Comparison of ENCODE assay signal across 12 mouse cellular contexts in the genomic region with DNA sequence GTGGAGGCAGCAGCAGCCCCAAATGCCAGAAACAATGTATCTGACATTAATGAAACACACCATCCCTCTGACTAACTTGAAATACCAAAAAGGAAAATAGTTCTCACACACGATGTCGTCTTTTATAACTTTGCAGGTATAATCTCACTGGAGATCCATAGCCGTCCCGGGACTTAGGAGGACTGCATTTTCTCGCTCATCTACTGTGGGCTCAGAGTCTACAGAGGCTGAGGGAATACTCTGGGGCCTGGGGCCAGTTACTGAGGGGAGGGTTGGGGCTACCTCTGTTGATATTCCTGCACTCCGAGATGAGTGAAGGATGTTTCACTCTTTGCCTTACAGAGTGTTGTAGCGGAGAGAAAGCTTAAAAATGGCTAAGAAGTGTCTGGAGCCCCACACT. TPM values are rescaled to one million over a fixed set of nuclear protein-coding genes. Genes with fewer than 3 reads are reported as not detected.
DNase-seq lines count a peak whose midpoint lies in the region; ATAC-seq lines count a peak whose summit lies in the region.
"Had no signal": no experiment of that assay in that cellular context is flagged by ENCODE, and none has a peak within 500 bp of the region (broad histone marks: within the 10 kb centered on the region; RNA-seq: fewer than 3 reads in every experiment).

No protein-coding gene starts in this region.

- 0 out of 4 replicates have a peak, but pooled peaks cover 0 to 4% of the 10 kb centered on the region in 2 experiments for H3K4me1 ChIP-seq in heart, embryonic 14.5 days (ENCODE audit: control insufficient read depth in 2 of 2, insufficient read depth in 2 of 2, low read length in 2 of 2)
- H3K4me1 ChIP-seq in embryonic facial prominence, embryonic 11.5 days (ENCODE audit: control insufficient read depth, insufficient read depth, low read length): no peaks in the 10 kb centered on the region
- peaks cover 27% of the 10 kb centered on the region for H3K4me1 ChIP-seq in hindbrain, embryonic 13.5 days (replicated peaks)
- H3K4me1 ChIP-seq in midbrain, embryonic 14.5 days (ENCODE audit: control insufficient read depth, insufficient read depth, low read length): 0 out of 2 replicates have a peak, but pooled peaks cover 5% of the 10 kb centered on the region
- H3K4me1 ChIP-seq: liver, embryonic 15.5 days had no signal

- DNase-seq in heart, adult 18-20 months: no peak
- DNase-seq in embryonic facial prominence, embryonic 11.5 days (ENCODE audit: low spot score): no peak
- DNase-seq in midbrain, embryonic 14.5 days: peak; percentile 24
- DNase-seq in yolk sac, embryonic 10.5 days (ENCODE audit: low spot score): no peak
- DNase-seq in cerebellum, postnatal 14 days: no peak
- DNase-seq: cerebellum, adult 8-10 months; gastrocnemius, postnatal 10 days had no signal

- no peaks in the 10 kb centered on the region for H3K36me3 ChIP-seq in heart, embryonic 14.5 days (ENCODE audit: control insufficient read depth, insufficient read depth, low read length)
- no peaks in the 10 kb centered on the region for H3K36me3 ChIP-seq in embryonic facial prominence, embryonic 11.5 days (replicated peaks; ENCODE audit: control insufficient read depth, insufficient read depth, low read depth, low read length)
- H3K36me3 ChIP-seq in hindbrain, embryonic 13.5 days: no peaks in the 10 kb centered on the region
- H3K36me3 ChIP-seq in midbrain, embryonic 14.5 days (ENCODE audit: control insufficient read depth, insufficient read depth, low read length): no peaks in the 10 kb centered on the region
- H3K36me3 ChIP-seq: liver, embryonic 15.5 days had no signal

- WGBS in heart, embryonic 14.5 days: 29% methylated on average over 7 of the region's 7 CpGs
- 15% methylated on average over 7 of the region's 7 CpGs for WGBS in embryonic facial prominence, embryonic 11.5 days
- WGBS in hindbrain, embryonic 13.5 days: 26% methylated on average over 7 of the region's 7 CpGs
- 12% methylated on average over 7 of the region's 7 CpGs for WGBS in midbrain, embryonic 14.5 days

- peak overlapping the region in 1 of 2 experiments; percentile 84; a peak in 1 of 4 replicates for H3K27ac ChIP-seq in heart, embryonic 14.5 days (replicated peaks in 1 of 2; ENCODE audit: control insufficient read depth in 1 of 2, insufficient read depth in 1 of 2, low read depth in 2 of 2, low read length in 2 of 2)
- no peak overlapping the region for H3K27ac ChIP-seq in embryonic facial prominence, embryonic 11.5 days (replicated peaks; ENCODE audit: low read depth, low read length)
- H3K27ac ChIP-seq in hindbrain, embryonic 13.5 days: no peak overlapping the region
- no peak overlapping the region for H3K27ac ChIP-seq in midbrain, embryonic 14.5 days (replicated peaks; ENCODE audit: low read depth, low read length)
- H3K27ac ChIP-seq: liver, embryonic 15.5 days had no signal

- H3K9ac ChIP-seq in heart, embryonic 14.5 days (ENCODE audit: low read length): no peak overlapping the region; the same call in 1 of the 2 replicates
- H3K9ac ChIP-seq in embryonic facial prominence, embryonic 11.5 days (replicated peaks; ENCODE audit: low read length): peak overlapping the region; percentile 47; the same call in 1 of the 2 replicates
- no peak overlapping the region for H3K9ac ChIP-seq in hindbrain, embryonic 13.5 days
- H3K9ac ChIP-seq in midbrain, embryonic 14.5 days (replicated peaks; ENCODE audit: low read length): 0 out of 2 replicates have a peak overlapping the region, but pooled peaks have one; percentile 20
- H3K9ac ChIP-seq: liver, embryonic 15.5 days had no signal

- ATAC-seq in heart, embryonic 14.5 days (ENCODE audit: insufficient number of reproducible peaks, insufficient read depth, low FRiP score, low read depth): no peak
- no peak for ATAC-seq in embryonic facial prominence, embryonic 11.5 days (replicated peaks; ENCODE audit: insufficient number of reproducible peaks, low FRiP score, low TSS enrichment, low read depth)
- ATAC-seq in hindbrain, embryonic 13.5 days (ENCODE audit: low FRiP score): no peak
- ATAC-seq in midbrain, embryonic 14.5 days (ENCODE audit: low FRiP score, low TSS enrichment): no peak
- ATAC-seq in CD4-positive, CD25-positive, alpha-beta regulatory T cell, adult 4 months: no peak

- peak overlapping the region; percentile 84 for H3K4me2 ChIP-seq in heart, embryonic 14.5 days (ENCODE audit: low read length)
- H3K4me2 ChIP-seq in embryonic facial prominence, embryonic 11.5 days (ENCODE audit: low read depth, low read length): peak overlapping the region; percentile 61; the same call in 1 of the 2 replicates
- peak overlapping the region; percentile 94; the same call in 1 of the 2 replicates for H3K4me2 ChIP-seq in hindbrain, embryonic 13.5 days
- H3K4me2 ChIP-seq in midbrain, embryonic 14.5 days (ENCODE audit: low read length): peak overlapping the region; percentile 80

- peaks cover 33% of the 10 kb centered on the region for H3K27me3 ChIP-seq in heart, embryonic 14.5 days (ENCODE audit: control insufficient read depth, insufficient read depth, low read length)
- H3K27me3 ChIP-seq in embryonic facial prominence, embryonic 11.5 days (ENCODE audit: control insufficient read depth, insufficient read depth, low read length): no peaks in the 10 kb centered on the region
- H3K27me3 ChIP-seq in hindbrain, embryonic 13.5 days: peaks cover 48% of the 10 kb centered on the region
- peaks cover 9% of the 10 kb centered on the region; the same call in 1 of the 2 replicates for H3K27me3 ChIP-seq in midbrain, embryonic 14.5 days (ENCODE audit: control insufficient read depth, insufficient read depth, low read length)
- H3K27me3 ChIP-seq: CH12.LX had no signal

- peak overlapping the region in 1 of 2 experiments; percentile 71; a peak in 2 of 4 replicates for H3K4me3 ChIP-seq in heart, embryonic 14.5 days (ENCODE audit: control insufficient read depth in 1 of 2, insufficient read depth in 1 of 2, low read depth in 1 of 2, low read length in 2 of 2)
- H3K4me3 ChIP-seq in embryonic facial prominence, embryonic 11.5 days (ENCODE audit: low read depth, low read length): peak overlapping the region; percentile 91; the same call in 1 of the 2 replicates
- H3K4me3 ChIP-seq in hindbrain, embryonic 13.5 days: peak overlapping the region; percentile 73; the same call in 1 of the 2 replicates
- peak overlapping the region; percentile 79; the same call in 1 of the 2 replicates for H3K4me3 ChIP-seq in midbrain, embryonic 14.5 days (replicated peaks; ENCODE audit: low read depth, low read length)

- H3K9me3 ChIP-seq in heart, embryonic 14.5 days (ENCODE audit: control insufficient read depth, low read length): no peaks in the 10 kb centered on the region
- H3K9me3 ChIP-seq in embryonic facial prominence, embryonic 11.5 days (replicated peaks; ENCODE audit: control insufficient read depth, low read length): no peaks in the 10 kb centered on the region
- no peaks in the 10 kb centered on the region for H3K9me3 ChIP-seq in hindbrain, embryonic 13.5 days
- no peaks in the 10 kb centered on the region for H3K9me3 ChIP-seq in midbrain, embryonic 14.5 days (ENCODE audit: control insufficient read depth, low read length)
- H3K9me3 ChIP-seq: liver, embryonic 15.5 days had no signal

RNA-seq across cellular contexts. Expression of gene Gli3, which starts 1.1 kb away (rescaled TPM):
- 6.2 and 7.0 TPM in 2 replicates for polyA plus RNA-seq in heart, embryonic 14.5 days (2014; fragmentation: Nextera tagmentation; extraction: Ambion mirVana)
- total RNA-seq in heart, adult 18-20 months (2021): 1 to 10 TPM; 1.3 to 2.6 TPM
- polyA plus RNA-seq in embryonic facial prominence, embryonic 11.5 days (2014; fragmentation: Nextera tagmentation; extraction: Ambion mirVana): 31.9 and 32.6 TPM in 2 replicates
- 7.4 and 7.9 TPM in 2 replicates for polyA plus RNA-seq in hindbrain, embryonic 13.5 days (2015; fragmentation: Nextera tagmentation; extraction: Ambion mirVana)
- polyA plus RNA-seq in midbrain, embryonic 14.5 days (2014; fragmentation: Nextera tagmentation; extraction: Ambion mirVana): 8.5 and 14.1 TPM in 2 replicates
- polyA plus RNA-seq in CD4-positive, CD25-positive, alpha-beta regulatory T cell, adult 4 months (2017; shearing (Covaris generic)): not detected
- total RNA-seq: CH12.LX had no signal

Comparison
In these comparisons a context has a peak if more than half of its experiments do, and no peak if none do; other contexts are left out.
1. H3K9ac ChIP-seq: peak in embryonic facial prominence, embryonic 11.5 days (single experiment) and midbrain, embryonic 14.5 days (single experiment); none in heart, embryonic 14.5 days (single experiment) and hindbrain, embryonic 13.5 days (single experiment).
2. Peak in every context shown above with its lines, with median percentiles within 50 percentile points of each other: H3K4me2 ChIP-seq.